In the genomic region with DNA sequence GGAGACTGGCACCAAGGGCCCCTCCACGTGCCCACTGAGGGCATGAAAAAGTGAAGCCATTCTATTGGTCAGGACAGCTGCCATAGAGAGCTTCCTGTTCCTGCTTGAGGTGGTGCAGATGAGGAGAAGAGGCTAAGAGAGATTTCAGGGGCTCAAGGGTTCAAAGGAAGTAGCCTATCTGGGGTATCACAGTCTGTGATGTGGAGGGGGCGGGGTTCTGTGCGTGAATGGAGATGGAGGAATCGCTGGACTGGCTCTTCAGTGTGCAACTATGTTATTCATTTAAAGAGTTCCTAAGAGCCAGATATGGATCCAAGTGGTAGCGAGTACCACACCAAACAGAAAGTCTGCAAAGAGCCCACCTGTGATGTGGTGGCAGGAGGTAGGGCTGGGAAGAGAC, we compare ENCODE assay signal across 9 mouse cellular contexts. TPM values are rescaled to one million over a fixed set of nuclear protein-coding genes. Genes with fewer than 3 reads are reported as not detected.
DNase-seq lines count a peak whose midpoint lies in the region; ATAC-seq and TF ChIP-seq lines count a peak whose summit lies in the region.
"Had no signal": no experiment of that assay in that cellular context is flagged by ENCODE, and none has a peak within 500 bp of the region (broad histone marks: within the 10 kb centered on the region; RNA-seq: fewer than 3 reads in every experiment).

No protein-coding gene starts in this region.

- peak overlapping the region; percentile 44 for H3K4me2 ChIP-seq in lung, embryonic 16.5 days (ENCODE audit: low read depth, low read length)
- H3K4me2 ChIP-seq in forebrain, embryonic 13.5 days, result peak overlapping the region; percentile 56
- H3K4me2 ChIP-seq in limb, embryonic 14.5 days (replicated peaks; ENCODE audit: low read depth, low read length, severe bottlenecking), result peak overlapping the region; percentile 52
- H3K4me2 ChIP-seq in neural tube, embryonic 15.5 days, result peak overlapping the region; percentile 58

- WGBS in lung, embryonic 16.5 days, result 58% methylated on average over 5 of the region's 5 CpGs
- 72% methylated on average over 5 of the region's 5 CpGs for WGBS in forebrain, embryonic 13.5 days
- 68% methylated on average over 5 of the region's 5 CpGs for WGBS in limb, embryonic 14.5 days
- 75% methylated on average over 5 of the region's 5 CpGs for WGBS in neural tube, embryonic 15.5 days

- no peak for TF ChIP-seq POLR2A in limb, embryonic 14.5 days (IDR thresholded peaks at IDR 0.05; ENCODE audit: borderline replicate concordance, extremely low read depth, insufficient read depth, insufficient read length)

- H3K27me3 ChIP-seq in lung, embryonic 16.5 days (ENCODE audit: control insufficient read depth, insufficient read depth, low read depth, low read length), result peaks cover 4% of the 10 kb centered on the region; the same call in 1 of the 2 replicates
- H3K27me3 ChIP-seq in forebrain, embryonic 13.5 days, result peaks cover 21% of the 10 kb centered on the region
- no peaks in the 10 kb centered on the region for H3K27me3 ChIP-seq in limb, embryonic 14.5 days (ENCODE audit: control insufficient read depth, insufficient read depth, low read length)
- peaks cover 14% of the 10 kb centered on the region for H3K27me3 ChIP-seq in neural tube, embryonic 15.5 days (replicated peaks)

- no peak for ATAC-seq in lung, embryonic 16.5 days (ENCODE audit: low read depth)
- ATAC-seq in forebrain, embryonic 13.5 days, result no peak; the same call in 1 of the 2 replicates
- no peak for ATAC-seq in limb, embryonic 14.5 days (ENCODE audit: low FRiP score, low read depth)
- ATAC-seq in neural tube, embryonic 15.5 days (ENCODE audit: low FRiP score), result no peak

- no peaks in the 10 kb centered on the region for H3K9me3 ChIP-seq in lung, embryonic 16.5 days (ENCODE audit: control insufficient read depth, low read length)
- H3K9me3 ChIP-seq in forebrain, embryonic 13.5 days (replicated peaks), result no peaks in the 10 kb centered on the region
- H3K9me3 ChIP-seq in limb, embryonic 14.5 days (ENCODE audit: control insufficient read depth, low read length), result no peaks in the 10 kb centered on the region
- H3K9me3 ChIP-seq in neural tube, embryonic 15.5 days (replicated peaks), result no peaks in the 10 kb centered on the region

- peak overlapping the region; percentile 21; the same call in 1 of the 2 replicates for H3K4me3 ChIP-seq in lung, embryonic 16.5 days (ENCODE audit: low read length)
- peak overlapping the region; percentile 21; the same call in 1 of the 2 replicates for H3K4me3 ChIP-seq in forebrain, embryonic 13.5 days
- peak overlapping the region; percentile 33; the same call in 1 of the 2 replicates for H3K4me3 ChIP-seq in limb, embryonic 14.5 days (replicated peaks; ENCODE audit: low read length)
- peak overlapping the region; percentile 28; the same call in 1 of the 2 replicates for H3K4me3 ChIP-seq in neural tube, embryonic 15.5 days (replicated peaks)

- H3K27ac ChIP-seq in lung, embryonic 16.5 days (ENCODE audit: low read length), result no peak overlapping the region
- H3K27ac ChIP-seq in forebrain, embryonic 13.5 days, result no peak overlapping the region
- H3K27ac ChIP-seq in limb, embryonic 14.5 days (replicated peaks; ENCODE audit: low read depth, low read length), result no peak overlapping the region
- no peak overlapping the region; the same call in 1 of the 2 replicates for H3K27ac ChIP-seq in neural tube, embryonic 15.5 days (replicated peaks)

- no peaks in the 10 kb centered on the region for H3K36me3 ChIP-seq in lung, embryonic 16.5 days (ENCODE audit: control insufficient read depth, insufficient read depth, low read length)
- H3K36me3 ChIP-seq in forebrain, embryonic 13.5 days (ENCODE audit: poor library complexity, severe bottlenecking), result no peaks in the 10 kb centered on the region
- H3K36me3 ChIP-seq in limb, embryonic 14.5 days (ENCODE audit: control insufficient read depth, insufficient read depth, low read length), result no peaks in the 10 kb centered on the region
- no peaks in the 10 kb centered on the region for H3K36me3 ChIP-seq in neural tube, embryonic 15.5 days

- peaks cover 4% of the 10 kb centered on the region; the same call in 1 of the 2 replicates for H3K4me1 ChIP-seq in lung, embryonic 16.5 days (replicated peaks; ENCODE audit: control insufficient read depth, insufficient read depth, low read length)
- peaks cover 15% of the 10 kb centered on the region for H3K4me1 ChIP-seq in forebrain, embryonic 13.5 days
- 0 out of 2 replicates have a peak, but pooled peaks cover 2% of the 10 kb centered on the region for H3K4me1 ChIP-seq in limb, embryonic 14.5 days (ENCODE audit: control insufficient read depth, insufficient read depth, low read length)
- H3K4me1 ChIP-seq in neural tube, embryonic 15.5 days, result peaks cover 16% of the 10 kb centered on the region

- DNase-seq in lung, adult 18-20 months, result no peak
- DNase-seq in limb, embryonic 14.5 days (ENCODE audit: low spot score), result no peak
- DNase-seq in adrenal gland, adult 2 months, result no peak
- DNase-seq in layer of hippocampus, postnatal 36 days, result no peak
- DNase-seq in layer of hippocampus, postnatal 25 days (ENCODE audit: extremely low spot score in 1 of 2, low spot score in 1 of 2), result no peak

- H3K9ac ChIP-seq in lung, embryonic 16.5 days (ENCODE audit: low read length), result no peak overlapping the region
- no peak overlapping the region for H3K9ac ChIP-seq in forebrain, embryonic 13.5 days
- no peak overlapping the region for H3K9ac ChIP-seq in limb, embryonic 14.5 days (ENCODE audit: low read depth, low read length, severe bottlenecking)
- no peak overlapping the region for H3K9ac ChIP-seq in neural tube, embryonic 15.5 days (replicated peaks)

RNA-seq across cellular contexts. Expression of a gene that starts 4.7 kb away (rescaled TPM):
- polyA plus RNA-seq in lung, embryonic 16.5 days (2015; fragmentation: Nextera tagmentation; extraction: Ambion mirVana), result not detected in 2 replicates
- polyA plus RNA-seq in forebrain, embryonic 13.5 days (2015; fragmentation: Nextera tagmentation; extraction: Ambion mirVana), result not detected in 2 replicates
- polyA plus RNA-seq in limb, embryonic 14.5 days (2012; rRNA removed), result not detected in 2 replicates
- not detected in 2 replicates for polyA plus RNA-seq in limb, embryonic 14.5 days (2014; fragmentation: Nextera tagmentation; extraction: Ambion mirVana)
- polyA plus RNA-seq in neural tube, embryonic 15.5 days (2015; fragmentation: Nextera tagmentation; extraction: Ambion mirVana), result 0.36 TPM in 1 of 2 replicates, not detected in the other
- not detected for total RNA-seq in adrenal gland, adult 2 months (2021)
- not detected in 2 replicates for polyA plus RNA-seq in adrenal gland, adult 2 months (2012; rRNA removed)
- not detected for total RNA-seq in layer of hippocampus, postnatal 36 days (2021)
- total RNA-seq in layer of hippocampus, postnatal 25 days (2021), result not detected
- total RNA-seq: hematopoietic stem cell, adult 5-6 weeks had no signal

RNA-seq across cellular contexts. Expression of a gene that starts 8.1 kb away (rescaled TPM):
- 6.1 and 6.4 TPM in 2 replicates for polyA plus RNA-seq in lung, embryonic 16.5 days (2015; fragmentation: Nextera tagmentation; extraction: Ambion mirVana)
- 19.8 and 22.0 TPM in 2 replicates for polyA plus RNA-seq in forebrain, embryonic 13.5 days (2015; fragmentation: Nextera tagmentation; extraction: Ambion mirVana)
- polyA plus RNA-seq in limb, embryonic 14.5 days (2012; rRNA removed), result 20.5 and 26.7 TPM in 2 replicates
- 6.6 and 10.2 TPM in 2 replicates for polyA plus RNA-seq in limb, embryonic 14.5 days (2014; fragmentation: Nextera tagmentation; extraction: Ambion mirVana)
- polyA plus RNA-seq in neural tube, embryonic 15.5 days (2015; fragmentation: Nextera tagmentation; extraction: Ambion mirVana), result 30.4 and 31.8 TPM in 2 replicates
- total RNA-seq in adrenal gland, adult 2 months (2021), result 10 to 100 TPM in 1 of 2 experiments, 1 to 10 TPM in 1; 9.8 to 12.3 TPM
- 14.4 and 17.5 TPM in 2 replicates for polyA plus RNA-seq in adrenal gland, adult 2 months (2012; rRNA removed)
- total RNA-seq in layer of hippocampus, postnatal 36 days (2021), result 100 to 1,000 TPM; 138 to 139 TPM
- 100 to 1,000 TPM; 149 TPM for total RNA-seq in layer of hippocampus, postnatal 25 days (2021)

RNA-seq across cellular contexts. Expression of a gene that starts 11.2 kb away (rescaled TPM):
- not detected in 2 replicates for polyA plus RNA-seq in lung, embryonic 16.5 days (2015; fragmentation: Nextera tagmentation; extraction: Ambion mirVana)
- polyA plus RNA-seq in forebrain, embryonic 13.5 days (2015; fragmentation: Nextera tagmentation; extraction: Ambion mirVana), result not detected in 2 replicates
- polyA plus RNA-seq in limb, embryonic 14.5 days (2012; rRNA removed), result not detected in 2 replicates
- polyA plus RNA-seq in limb, embryonic 14.5 days (2014; fragmentation: Nextera tagmentation; extraction: Ambion mirVana), result not detected in 2 replicates
- 1.0 and 7.8 TPM in 2 replicates for polyA plus RNA-seq in neural tube, embryonic 15.5 days (2015; fragmentation: Nextera tagmentation; extraction: Ambion mirVana)
- total RNA-seq in adrenal gland, adult 2 months (2021), result not detected
- polyA plus RNA-seq in adrenal gland, adult 2 months (2012; rRNA removed), result not detected in 2 replicates
- not detected for total RNA-seq in layer of hippocampus, postnatal 36 days (2021)
- not detected for total RNA-seq in layer of hippocampus, postnatal 25 days (2021)
- total RNA-seq: hematopoietic stem cell, adult 5-6 weeks had no signal

RNA-seq across cellular contexts. Expression of a gene that starts 48.9 kb away (rescaled TPM):
- polyA plus RNA-seq in lung, embryonic 16.5 days (2015; fragmentation: Nextera tagmentation; extraction: Ambion mirVana), result 0.73 and 1.5 TPM in 2 replicates
- polyA plus RNA-seq in forebrain, embryonic 13.5 days (2015; fragmentation: Nextera tagmentation; extraction: Ambion mirVana), result not detected in 2 replicates
- polyA plus RNA-seq in limb, embryonic 14.5 days (2012; rRNA removed), result 0.06 and 0.09 TPM in 2 replicates
- not detected in 2 replicates for polyA plus RNA-seq in limb, embryonic 14.5 days (2014; fragmentation: Nextera tagmentation; extraction: Ambion mirVana)
- 0.10 TPM in 1 of 2 replicates, not detected in the other for polyA plus RNA-seq in neural tube, embryonic 15.5 days (2015; fragmentation: Nextera tagmentation; extraction: Ambion mirVana)
- total RNA-seq in adrenal gland, adult 2 months (2021), result 1 to 10 TPM in 1 of 2 experiments, under 1 TPM in 1; 0.29 to 1.8 TPM
- 0.34 and 1.1 TPM in 2 replicates for polyA plus RNA-seq in adrenal gland, adult 2 months (2012; rRNA removed)
- not detected for total RNA-seq in layer of hippocampus, postnatal 36 days (2021)
- total RNA-seq in layer of hippocampus, postnatal 25 days (2021), result not detected

RNA-seq across cellular contexts. Expression of a gene that starts 55.1 kb away (rescaled TPM):
- polyA plus RNA-seq in lung, embryonic 16.5 days (2015; fragmentation: Nextera tagmentation; extraction: Ambion mirVana), result 0.74 and 1.1 TPM in 2 replicates
- polyA plus RNA-seq in forebrain, embryonic 13.5 days (2015; fragmentation: Nextera tagmentation; extraction: Ambion mirVana), result 0.27 and 0.31 TPM in 2 replicates
- 1.0 and 2.1 TPM in 2 replicates for polyA plus RNA-seq in limb, embryonic 14.5 days (2012; rRNA removed)
- 0.81 and 0.87 TPM in 2 replicates for polyA plus RNA-seq in limb, embryonic 14.5 days (2014; fragmentation: Nextera tagmentation; extraction: Ambion mirVana)
- polyA plus RNA-seq in neural tube, embryonic 15.5 days (2015; fragmentation: Nextera tagmentation; extraction: Ambion mirVana), result 0.64 and 0.88 TPM in 2 replicates
- 10 to 100 TPM; 28.1 to 58.7 TPM for total RNA-seq in adrenal gland, adult 2 months (2021)
- polyA plus RNA-seq in adrenal gland, adult 2 months (2012; rRNA removed), result 44.3 and 60.6 TPM in 2 replicates
- total RNA-seq in layer of hippocampus, postnatal 36 days (2021), result not detected
- total RNA-seq in layer of hippocampus, postnatal 25 days (2021), result not detected
- total RNA-seq: hematopoietic stem cell, adult 5-6 weeks had no signal
